In genomic region chr5:110948476-110949399, GRCm38 (mm10) we compare ENCODE assay signal across 17 mouse cellular contexts.
DNase-seq lines count a peak whose midpoint lies in the region; ATAC-seq and TF ChIP-seq lines count a peak whose summit lies in the region.
"Had no signal": no experiment of that assay in that cellular context is flagged by ENCODE, and none has a peak within 500 bp of the region (broad histone marks: within the 10 kb centered on the region; RNA-seq: fewer than 3 reads in every experiment).

No protein-coding gene starts in this region.

- H3K27me3 ChIP-seq in forebrain, embryonic 13.5 days: no peaks in the 10 kb centered on the region
- H3K27me3 ChIP-seq in forebrain, embryonic 11.5 days (ENCODE audit: control insufficient read depth, insufficient read depth, low read length): no peaks in the 10 kb centered on the region
- H3K27me3 ChIP-seq in kidney, embryonic 16.5 days (ENCODE audit: insufficient read depth, low read length): no peaks in the 10 kb centered on the region
- H3K27me3 ChIP-seq in kidney, embryonic 14.5 days (ENCODE audit: control insufficient read depth, insufficient read depth, low read length): no peaks in the 10 kb centered on the region
- H3K27me3 ChIP-seq in hindbrain, embryonic 14.5 days (ENCODE audit: control insufficient read depth, insufficient read depth, low read length): no peaks in the 10 kb centered on the region
- no peaks in the 10 kb centered on the region for H3K27me3 ChIP-seq in midbrain, postnatal 0 days (ENCODE audit: insufficient read depth, low read length)

- H3K4me2 ChIP-seq in forebrain, embryonic 13.5 days: 0 out of 2 replicates have a peak overlapping the region, but pooled peaks have one; percentile 5
- H3K4me2 ChIP-seq in forebrain, embryonic 11.5 days (ENCODE audit: low read depth, low read length, severe bottlenecking): no peak overlapping the region
- H3K4me2 ChIP-seq in kidney, embryonic 16.5 days (replicated peaks; ENCODE audit: low read depth, low read length): no peak overlapping the region
- H3K4me2 ChIP-seq in kidney, embryonic 14.5 days (replicated peaks; ENCODE audit: low read depth, low read length): no peak overlapping the region
- H3K4me2 ChIP-seq in hindbrain, embryonic 14.5 days (replicated peaks): no peak overlapping the region
- no peak overlapping the region for H3K4me2 ChIP-seq in midbrain, postnatal 0 days (ENCODE audit: low read depth, low read length, poor library complexity, severe bottlenecking)
- H3K4me2 ChIP-seq: liver, embryonic 11.5 days; lung, embryonic 14.5 days had no signal

- H3K9me3 ChIP-seq in forebrain, embryonic 13.5 days (replicated peaks): no peaks in the 10 kb centered on the region
- H3K9me3 ChIP-seq in forebrain, embryonic 11.5 days (ENCODE audit: control insufficient read depth, low read length): no peaks in the 10 kb centered on the region
- H3K9me3 ChIP-seq in kidney, embryonic 16.5 days (ENCODE audit: low read length): no peaks in the 10 kb centered on the region
- H3K9me3 ChIP-seq in kidney, embryonic 14.5 days (ENCODE audit: control insufficient read depth, low read length): no peaks in the 10 kb centered on the region
- H3K9me3 ChIP-seq in hindbrain, embryonic 14.5 days (ENCODE audit: control insufficient read depth, low read length): no peaks in the 10 kb centered on the region
- H3K9me3 ChIP-seq in midbrain, postnatal 0 days (ENCODE audit: low read length): no peaks in the 10 kb centered on the region

- no peak for DNase-seq in forebrain, embryonic 11.5 days (ENCODE audit: low spot score)
- no peak for DNase-seq in hindbrain, embryonic 14.5 days (ENCODE audit: low spot score)
- DNase-seq in midbrain, postnatal 0 days (ENCODE audit: low spot score): no peak
- no peak for DNase-seq in spleen, adult 18-20 months
- DNase-seq: adrenal gland, postnatal 36 days; cerebellum, postnatal 25 days; gastrocnemius, postnatal 14 days; heart, postnatal 4 days; kidney, adult 9 months; layer of hippocampus, postnatal 36 days; left cerebral cortex, postnatal 4 days had no signal

- H3K4me1 ChIP-seq in forebrain, embryonic 13.5 days: peaks cover 15% of the 10 kb centered on the region
- H3K4me1 ChIP-seq in forebrain, embryonic 11.5 days (replicated peaks; ENCODE audit: control insufficient read depth, insufficient read depth, low read length): 0 out of 2 replicates have a peak, but pooled peaks cover 2% of the 10 kb centered on the region
- H3K4me1 ChIP-seq in kidney, embryonic 16.5 days (ENCODE audit: insufficient read depth, low read length): no peaks in the 10 kb centered on the region
- H3K4me1 ChIP-seq in kidney, embryonic 14.5 days (ENCODE audit: control insufficient read depth, insufficient read depth, low read length): no peaks in the 10 kb centered on the region
- 0 out of 2 replicates have a peak, but pooled peaks cover 7% of the 10 kb centered on the region for H3K4me1 ChIP-seq in hindbrain, embryonic 14.5 days (replicated peaks; ENCODE audit: control insufficient read depth, insufficient read depth, low read length)
- 0 out of 2 replicates have a peak, but pooled peaks cover 3% of the 10 kb centered on the region for H3K4me1 ChIP-seq in midbrain, postnatal 0 days (ENCODE audit: insufficient read depth, low read length)

- no peak overlapping the region for H3K4me3 ChIP-seq in forebrain, embryonic 13.5 days
- no peak overlapping the region for H3K4me3 ChIP-seq in forebrain, embryonic 11.5 days (ENCODE audit: low read depth, low read length)
- no peak overlapping the region for H3K4me3 ChIP-seq in kidney, embryonic 16.5 days (ENCODE audit: low read length)
- no peak overlapping the region for H3K4me3 ChIP-seq in kidney, embryonic 14.5 days (ENCODE audit: low read length)
- H3K4me3 ChIP-seq in hindbrain, embryonic 14.5 days (replicated peaks; ENCODE audit: low read length): no peak overlapping the region
- H3K4me3 ChIP-seq in midbrain, postnatal 0 days (ENCODE audit: low read depth, low read length): no peak overlapping the region

- no peak overlapping the region for H3K9ac ChIP-seq in forebrain, embryonic 13.5 days
- H3K9ac ChIP-seq in forebrain, embryonic 11.5 days (ENCODE audit: low read length): no peak overlapping the region
- no peak overlapping the region for H3K9ac ChIP-seq in kidney, embryonic 16.5 days (replicated peaks; ENCODE audit: low read length)
- no peak overlapping the region for H3K9ac ChIP-seq in kidney, embryonic 14.5 days (ENCODE audit: low read depth, low read length)
- H3K9ac ChIP-seq in hindbrain, embryonic 14.5 days: no peak overlapping the region
- no peak overlapping the region for H3K9ac ChIP-seq in midbrain, postnatal 0 days (replicated peaks; ENCODE audit: low read length, poor library complexity, severe bottlenecking)
- H3K9ac ChIP-seq: lung, embryonic 14.5 days had no signal

- 0 out of 2 replicates have a peak, but pooled peaks cover 4% of the 10 kb centered on the region for H3K36me3 ChIP-seq in forebrain, embryonic 13.5 days (ENCODE audit: poor library complexity, severe bottlenecking)
- no peaks in the 10 kb centered on the region for H3K36me3 ChIP-seq in forebrain, embryonic 11.5 days (ENCODE audit: control insufficient read depth, insufficient read depth, low read length)
- no peaks in the 10 kb centered on the region for H3K36me3 ChIP-seq in kidney, embryonic 16.5 days (ENCODE audit: insufficient read depth, low read length)
- H3K36me3 ChIP-seq in kidney, embryonic 14.5 days (ENCODE audit: control insufficient read depth, insufficient read depth, low read length): no peaks in the 10 kb centered on the region; the same call in 1 of the 2 replicates
- 0 out of 2 replicates have a peak, but pooled peaks cover 3% of the 10 kb centered on the region for H3K36me3 ChIP-seq in hindbrain, embryonic 14.5 days (replicated peaks; ENCODE audit: control insufficient read depth, insufficient read depth)
- H3K36me3 ChIP-seq in midbrain, postnatal 0 days (ENCODE audit: insufficient read depth, low read length): no peaks in the 10 kb centered on the region

- TF ChIP-seq CTCF in midbrain, postnatal 0 days (IDR thresholded peaks at IDR 0.05): no peak

- peak; percentile 56; the same call in 1 of the 2 replicates for ATAC-seq in forebrain, embryonic 13.5 days
- no peak for ATAC-seq in forebrain, embryonic 11.5 days (replicated peaks; ENCODE audit: low FRiP score)
- ATAC-seq in kidney, embryonic 16.5 days (ENCODE audit: low FRiP score, low TSS enrichment): peak; percentile 23; the same call in 1 of the 2 replicates
- ATAC-seq in kidney, embryonic 14.5 days (ENCODE audit: low FRiP score, low TSS enrichment): no peak
- peak; percentile 48; the same call in 1 of the 2 replicates for ATAC-seq in hindbrain, embryonic 14.5 days (ENCODE audit: low FRiP score)
- ATAC-seq in midbrain, postnatal 0 days (ENCODE audit: low FRiP score): peak; percentile 87
- no peak for ATAC-seq in cerebellum, adult (ENCODE audit: insufficient number of reproducible peaks, low FRiP score, low TSS enrichment)

- WGBS in forebrain, embryonic 13.5 days: 47% methylated on average over 12 of the region's 12 CpGs
- 72% methylated on average over 12 of the region's 12 CpGs for whole genome bisulfite sequencing in forebrain, embryonic 11.5 days
- 72% methylated on average over 12 of the region's 12 CpGs for WGBS in kidney, embryonic 16.5 days
- 69% methylated on average over 12 of the region's 12 CpGs for WGBS in kidney, embryonic 14.5 days
- 40% methylated on average over 12 of the region's 12 CpGs for WGBS in hindbrain, embryonic 14.5 days
- WGBS in midbrain, postnatal 0 days: 44% methylated on average over 12 of the region's 12 CpGs

- peak overlapping the region; percentile 63; the same call in 1 of the 2 replicates for H3K27ac ChIP-seq in forebrain, embryonic 13.5 days
- H3K27ac ChIP-seq in forebrain, embryonic 11.5 days (ENCODE audit: low read depth, low read length): no peak overlapping the region
- H3K27ac ChIP-seq in kidney, embryonic 16.5 days (ENCODE audit: low read length): no peak overlapping the region
- H3K27ac ChIP-seq in kidney, embryonic 14.5 days (ENCODE audit: low read depth, low read length): no peak overlapping the region
- peak overlapping the region; percentile 23; the same call in 1 of the 2 replicates for H3K27ac ChIP-seq in hindbrain, embryonic 14.5 days
- peak overlapping the region; percentile 26 for H3K27ac ChIP-seq in midbrain, postnatal 0 days (ENCODE audit: low read depth, low read length)

Comparison
In these comparisons a context has a peak if more than half of its experiments do, and no peak if none do; other contexts are left out.
1. ATAC-seq: peak in forebrain, embryonic 13.5 days (single experiment), kidney, embryonic 16.5 days (single experiment), hindbrain, embryonic 14.5 days (single experiment) and midbrain, postnatal 0 days (single experiment); none in forebrain, embryonic 11.5 days (single experiment), kidney, embryonic 14.5 days (single experiment) and cerebellum, adult (single experiment).
2. H3K27ac ChIP-seq: peak in forebrain, embryonic 13.5 days (single experiment), hindbrain, embryonic 14.5 days (single experiment) and midbrain, postnatal 0 days (single experiment); none in forebrain, embryonic 11.5 days (single experiment), kidney, embryonic 16.5 days (single experiment) and kidney, embryonic 14.5 days (single experiment).